Mouse (Mus musculus) forebrain, embryonic 12.5 days (tissue): Measurements from ENCODE around the gene Twsg1. TPM values are rescaled to one million over a fixed set of nuclear protein-coding genes. Genes with fewer than 3 reads are reported as not detected.

Source experiments
- ATAC-seq: fragments of 200-750 bp; cut with Nextera tagmentation; 2 replicates; pipeline ENCODE4 v1.8.0; 2017; ENCODE audit warnings: moderate TSS enrichment; ENCODE audit not compliant: low FRiP score
- H3K27ac ChIP-seq: fragments of 300-500 bp; sonication (generic); 2 replicates; pipeline ENCODE4 v1.5.1; 2016; ENCODE audit warnings: mild to moderate bottlenecking
- H3K27me3 ChIP-seq: fragments of 300-500 bp; sonication (generic); 2 replicates; pipeline ENCODE4 v1.6.1; 2016; ENCODE audit warnings: mild to moderate bottlenecking
- H3K36me3 ChIP-seq: fragments of 300-500 bp; sonication (generic); replicated peaks from 2 replicates; pipeline ENCODE4 v1.6.1; 2016; ENCODE audit warnings: mild to moderate bottlenecking
- H3K4me1 ChIP-seq: fragments of 300-500 bp; sonication (generic); 2 replicates; pipeline ENCODE4 v1.6.1; 2016
- H3K4me2 ChIP-seq: fragments of 300-500 bp; sonication (generic); 2 replicates; pipeline ENCODE4 v1.6.1; 2016; ENCODE audit warnings: mild to moderate bottlenecking, moderate library complexity
- H3K4me3 ChIP-seq: fragments of 300-500 bp; sonication (generic); replicated peaks from 2 replicates; pipeline ENCODE4 v1.5.1; 2016; ENCODE audit warnings: mild to moderate bottlenecking
- H3K9ac ChIP-seq: fragments of 300-500 bp; sonication (generic); 2 replicates; pipeline ENCODE4 v1.6.1; 2016; ENCODE audit warnings: mild to moderate bottlenecking
- H3K9me3 ChIP-seq: fragments of 300-500 bp; sonication (generic); 2 replicates; pipeline ENCODE4 v1.6.1; 2016
- WGBS: fragments of 180-500 bp; shearing (Covaris S2); methylation state at CpG from one replicate; pipeline ENCODE4 v1.1.7; 2016; 5-methylcytosine and 5-hydroxymethylcytosine counted together
- polyA plus RNA-seq: library from polyadenylated mRNA; unstranded; fragments of >200 nt; fragmentation: Nextera tagmentation; extraction: Ambion mirVana; gene quantifications from 2 replicates; pipeline ENCODE4 v1.2.1, GENCODE M21; 2016

The Twsg1 gene
- polyA plus RNA-seq, 1 experiment from 2014 or later = 101 TPM

GRCm38 (mm10) chr17:65952083-65952482 lies 1.1 kb upstream of the Twsg1 start:
- ATAC-seq = no peak
- no peaks in the 10 kb centered on the region for H3K27me3 ChIP-seq
- no peak overlapping the region for H3K4me2 ChIP-seq
- no peak overlapping the region for H3K9ac ChIP-seq
- peaks cover 15% of the 10 kb centered on the region for H3K36me3 ChIP-seq
- no peak overlapping the region for H3K4me3 ChIP-seq
- peaks cover 11% of the 10 kb centered on the region for H3K4me1 ChIP-seq
- no peak overlapping the region for H3K27ac ChIP-seq
- WGBS = 86% methylated on average over 5 of the region's 5 CpGs
- no peaks in the 10 kb centered on the region for H3K9me3 ChIP-seq

GRCm38 (mm10) chr17:65950183-65950582 lies 843 bp downstream of the Twsg1 start:
- H3K9ac ChIP-seq = peak overlapping the region; percentile 94
- ATAC-seq = peak; percentile 22; the same call in 1 of the 2 replicates
- peak overlapping the region; percentile 87 for H3K4me3 ChIP-seq
- WGBS = 34% methylated on average over 7 of the region's 7 CpGs
- H3K36me3 ChIP-seq = peaks cover 31% of the 10 kb centered on the region
- H3K27me3 ChIP-seq = no peaks in the 10 kb centered on the region
- H3K27ac ChIP-seq = peak overlapping the region; percentile 86
- 0 out of 2 replicates have a peak, but pooled peaks cover 3% of the 10 kb centered on the region for H3K9me3 ChIP-seq
- peaks cover 11% of the 10 kb centered on the region for H3K4me1 ChIP-seq
- H3K4me2 ChIP-seq = peak overlapping the region; percentile 66

- Histone ChIP-seq H3K4me2 (no peak overlapping the region), H3K36me3 (peaks cover 45% of the 10 kb centered on the region), H3K9ac (no peak overlapping the region), H3K4me1 (peaks cover 11% of the 10 kb centered on the region), H3K4me3 (no peak overlapping the region), H3K27ac (no peak overlapping the region), H3K27me3 (no peaks in the 10 kb centered on the region), H3K9me3 (0 out of 2 replicates have a peak, but pooled peaks cover 3% of the 10 kb centered on the region)
- WGBS = 90% methylated on average over 8 of the region's 8 CpGs
- ATAC-seq = no peak
These were observed 3.7 kb downstream of the Twsg1 start for GRCm38 (mm10) chr17:65947307-65947706.

GRCm38 (mm10) chr17:65945420-65945819 lies 5.6 kb downstream of the Twsg1 start:
- no peak for ATAC-seq
- Histone ChIP-seq H3K36me3 (peaks cover 45% of the 10 kb centered on the region), H3K4me1 (peaks cover 13% of the 10 kb centered on the region), H3K4me2 (no peak overlapping the region), H3K4me3 (no peak overlapping the region), H3K9ac (no peak overlapping the region), H3K9me3 (0 out of 2 replicates have a peak, but pooled peaks cover 3% of the 10 kb centered on the region), H3K27me3 (no peaks in the 10 kb centered on the region), H3K27ac (no peak overlapping the region)
- 94% methylated on average over 2 of the region's 2 CpGs for WGBS

GRCm38 (mm10) chr17:65942394-65942793 lies 8.6 kb downstream of the Twsg1 start:
- 89% methylated on average over 4 of the region's 4 CpGs for WGBS
- ATAC-seq = no peak
- no peak overlapping the region for H3K4me2 ChIP-seq
- no peaks in the 10 kb centered on the region for H3K27me3 ChIP-seq
- H3K4me3 ChIP-seq = no peak overlapping the region
- no peak overlapping the region for H3K9ac ChIP-seq
- H3K27ac ChIP-seq = no peak overlapping the region
- peaks cover 6% of the 10 kb centered on the region; the same call in 1 of the 2 replicates for H3K4me1 ChIP-seq
- H3K9me3 ChIP-seq = 0 out of 2 replicates have a peak, but pooled peaks cover 3% of the 10 kb centered on the region
- H3K36me3 ChIP-seq = peaks cover 36% of the 10 kb centered on the region

GRCm38 (mm10) chr17:65941275-65941674 lies 9.8 kb downstream of the Twsg1 start:
- Histone ChIP-seq H3K9me3 (no peaks in the 10 kb centered on the region), H3K36me3 (peaks cover 36% of the 10 kb centered on the region), H3K4me3 (no peak overlapping the region), H3K27ac (no peak overlapping the region), H3K4me2 (no peak overlapping the region), H3K9ac (no peak overlapping the region), H3K27me3 (no peaks in the 10 kb centered on the region), H3K4me1 (peaks cover 6% of the 10 kb centered on the region; the same call in 1 of the 2 replicates)
- 91% methylated on average over 6 of the region's 6 CpGs for WGBS
- no peak for ATAC-seq

GRCm38 (mm10) chr17:65940221-65940620 lies 10.8 kb downstream of the Twsg1 start:
- peaks cover 31% of the 10 kb centered on the region for H3K36me3 ChIP-seq
- no peak for ATAC-seq
- peaks cover 6% of the 10 kb centered on the region; the same call in 1 of the 2 replicates for H3K4me1 ChIP-seq
- no peak overlapping the region for H3K4me2 ChIP-seq
- no peaks in the 10 kb centered on the region for H3K9me3 ChIP-seq
- no peak overlapping the region for H3K9ac ChIP-seq
- 92% methylated on average over 12 of the region's 12 CpGs for WGBS
- no peak overlapping the region for H3K4me3 ChIP-seq
- no peak overlapping the region for H3K27ac ChIP-seq
- no peaks in the 10 kb centered on the region for H3K27me3 ChIP-seq

- Histone ChIP-seq H3K4me1 (peaks cover 6% of the 10 kb centered on the region; the same call in 1 of the 2 replicates), H3K9ac (no peak overlapping the region), H3K9me3 (no peaks in the 10 kb centered on the region), H3K4me2 (no peak overlapping the region), H3K4me3 (no peak overlapping the region), H3K27me3 (no peaks in the 10 kb centered on the region), H3K36me3 (peaks cover 31% of the 10 kb centered on the region), H3K27ac (no peak overlapping the region)
- whole genome bisulfite sequencing = 85% methylated on average over 14 of the region's 14 CpGs
- ATAC-seq = no peak
These were observed 11.4 kb downstream of the Twsg1 start for GRCm38 (mm10) chr17:65939461-65940192.

GRCm38 (mm10) chr17:65937671-65938070 lies 13.4 kb downstream of the Twsg1 start:
- no peaks in the 10 kb centered on the region for H3K27me3 ChIP-seq
- no peak overlapping the region for H3K4me3 ChIP-seq
- no peaks in the 10 kb centered on the region for H3K9me3 ChIP-seq
- H3K9ac ChIP-seq = no peak overlapping the region
- peaks cover 34% of the 10 kb centered on the region for H3K36me3 ChIP-seq
- no peak overlapping the region for H3K27ac ChIP-seq
- 92% methylated on average over 9 of the region's 9 CpGs for WGBS
- no peak overlapping the region for H3K4me2 ChIP-seq
- no peak for ATAC-seq
- peaks cover 6% of the 10 kb centered on the region; the same call in 1 of the 2 replicates for H3K4me1 ChIP-seq

GRCm38 (mm10) chr17:65933741-65934140 lies 17.3 kb downstream of the Twsg1 start:
- Histone ChIP-seq H3K9ac (no peak overlapping the region), H3K27ac (no peak overlapping the region), H3K27me3 (no peaks in the 10 kb centered on the region), H3K4me3 (no peak overlapping the region), H3K9me3 (no peaks in the 10 kb centered on the region), H3K36me3 (peaks cover 40% of the 10 kb centered on the region), H3K4me1 (peaks cover 10% of the 10 kb centered on the region), H3K4me2 (no peak overlapping the region)
- ATAC-seq = no peak
- WGBS = 93% methylated on average over 2 of the region's 2 CpGs

- Histone ChIP-seq H3K4me2 (no peak overlapping the region), H3K4me3 (no peak overlapping the region), H3K27me3 (no peaks in the 10 kb centered on the region), H3K9ac (no peak overlapping the region), H3K27ac (peak overlapping the region; percentile 71), H3K4me1 (peaks cover 10% of the 10 kb centered on the region), H3K36me3 (peaks cover 41% of the 10 kb centered on the region), H3K9me3 (no peaks in the 10 kb centered on the region)
- WGBS = 31% methylated on average over 6 of the region's 6 CpGs
- ATAC-seq = peak; percentile 55
These were observed 19.5 kb downstream of the Twsg1 start for GRCm38 (mm10) chr17:65931525-65931924.

GRCm38 (mm10) chr17:65930960-65931359 lies 20.1 kb downstream of the Twsg1 start:
- Histone ChIP-seq H3K4me3 (no peak overlapping the region), H3K9ac (no peak overlapping the region), H3K9me3 (no peaks in the 10 kb centered on the region), H3K27me3 (no peaks in the 10 kb centered on the region), H3K36me3 (peaks cover 41% of the 10 kb centered on the region), H3K27ac (peak overlapping the region; percentile 71; the same call in 1 of the 2 replicates), H3K4me1 (peaks cover 10% of the 10 kb centered on the region), H3K4me2 (no peak overlapping the region)
- WGBS = 90% methylated on average over 6 of the region's 6 CpGs
- peak; percentile 58; the same call in 1 of the 2 replicates for ATAC-seq
